Mouse (Mus musculus): ENCODE data around the gene Carmil2.

DNA sequence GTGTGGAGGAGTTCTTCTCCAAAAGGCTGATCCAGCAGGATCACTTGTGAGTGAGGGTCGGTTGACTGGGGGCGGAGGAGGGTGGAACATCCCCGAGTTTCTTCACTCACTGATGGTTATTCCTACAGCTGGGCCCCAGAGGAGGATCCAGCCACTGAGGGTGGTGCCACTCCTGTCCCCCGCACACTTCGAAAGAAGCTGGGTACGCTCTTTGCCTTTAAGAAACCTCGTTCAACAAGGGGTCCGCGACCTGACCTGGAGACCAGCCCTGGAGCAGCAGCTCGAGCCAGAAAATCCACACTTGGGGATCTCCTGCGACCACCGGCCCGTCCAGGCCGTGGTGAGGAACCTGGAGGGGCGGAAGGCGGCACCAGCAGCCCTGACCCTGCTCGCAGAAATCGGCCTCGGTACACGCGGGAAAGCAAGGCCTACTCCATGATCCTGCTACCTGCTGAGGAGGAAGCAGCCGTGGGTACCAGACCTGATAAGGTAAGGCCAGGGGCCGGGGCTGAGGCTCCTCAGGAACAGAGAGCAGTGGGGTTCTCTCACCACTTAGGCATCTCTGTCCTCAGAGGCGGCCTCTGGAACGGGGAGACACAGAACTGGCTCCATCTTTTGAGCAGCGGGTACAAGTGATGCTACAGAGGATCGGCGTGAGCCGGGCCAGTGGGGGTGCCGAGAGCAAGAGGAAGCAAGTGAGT, 9.2 kb downstream of the Carmil2 start:
- TF ChIP-seq CTCF (IDR thresholded peaks at IDR 0.05; ENCODE audit: control insufficient read depth, insufficient read depth, insufficient replicate concordance, low read depth, low read length): no peak
- TF ChIP-seq POLR2A (IDR thresholded peaks at IDR 0.05; ENCODE audit: control insufficient read depth, low read depth, low read length): no peak
